ENCODE assay signal across 19 mouse cellular contexts in the genomic region with DNA sequence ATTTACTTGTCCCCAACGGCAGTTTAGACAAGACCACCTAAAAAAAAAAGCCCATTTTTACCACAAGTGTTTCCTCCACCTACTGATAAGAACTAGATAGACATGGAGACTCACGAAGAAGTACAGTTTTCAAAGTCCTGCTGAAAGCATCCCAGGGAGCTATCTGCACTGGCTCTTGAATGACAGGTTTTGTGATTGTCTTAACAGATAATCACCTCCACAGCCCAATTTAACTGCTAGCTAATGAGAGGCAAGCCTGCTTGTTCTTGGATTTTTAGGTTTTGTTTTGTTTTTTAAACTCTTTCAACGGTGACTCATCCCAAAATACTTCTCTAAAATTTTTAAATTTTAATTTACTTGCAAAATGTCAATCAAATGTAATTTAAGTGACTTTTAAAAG.
"Had no signal": no experiment of that assay in that cellular context is flagged by ENCODE, and none has a peak within 500 bp of the region (broad histone marks: within the 10 kb centered on the region; RNA-seq: fewer than 3 reads in every experiment).

No protein-coding gene starts in this region.

- H3K4me1 ChIP-seq: liver, embryonic 12.5 days; midbrain, embryonic 10.5 days; neural tube, embryonic 13.5 days; neural tube, embryonic 15.5 days; stomach, embryonic 15.5 days had no signal

- H3K9ac ChIP-seq: liver, embryonic 12.5 days; liver, embryonic 14.5 days; lung, embryonic 14.5 days; midbrain, embryonic 13.5 days; neural tube, embryonic 13.5 days; neural tube, embryonic 15.5 days; stomach, embryonic 15.5 days had no signal

- H3K27ac ChIP-seq: liver, embryonic 12.5 days; liver, embryonic 14.5 days; midbrain, embryonic 10.5 days; midbrain, embryonic 13.5 days; neural tube, embryonic 13.5 days; neural tube, embryonic 15.5 days; stomach, embryonic 15.5 days; stomach, postnatal 0 days had no signal

- H3K4me2 ChIP-seq: liver, embryonic 12.5 days; lung, embryonic 14.5 days; midbrain, embryonic 13.5 days; neural tube, embryonic 13.5 days; neural tube, embryonic 15.5 days; stomach, embryonic 15.5 days had no signal

- DNase-seq: lung, adult 18-20 months; lung, embryonic 14.5 days; lung, postnatal 10 days; lung, postnatal 4 days; right cerebral cortex, adult 18-20 months; right cerebral cortex, postnatal 14 days; thymus, adult 2 months; thymus, postnatal 25 days; thymus, postnatal 4 days had no signal

- H3K27me3 ChIP-seq: liver, embryonic 12.5 days; midbrain, embryonic 13.5 days; neural tube, embryonic 13.5 days; neural tube, embryonic 15.5 days; stomach, embryonic 15.5 days had no signal

- ATAC-seq: liver, embryonic 12.5 days; midbrain, embryonic 13.5 days; midbrain, embryonic 16.5 days had no signal

- H3K4me3 ChIP-seq: liver, embryonic 12.5 days; midbrain, embryonic 10.5 days; midbrain, embryonic 13.5 days; myocyte; neural tube, embryonic 13.5 days; neural tube, embryonic 15.5 days; stomach, embryonic 15.5 days had no signal

- H3K36me3 ChIP-seq: liver, embryonic 12.5 days; midbrain, embryonic 13.5 days; neural tube, embryonic 13.5 days; neural tube, embryonic 15.5 days; stomach, embryonic 15.5 days had no signal

- H3K9me3 ChIP-seq: liver, embryonic 12.5 days; midbrain, embryonic 10.5 days; midbrain, embryonic 13.5 days; neural tube, embryonic 13.5 days; neural tube, embryonic 15.5 days; stomach, embryonic 15.5 days had no signal
